Mouse (Mus musculus): ENCODE measurements at regions not wholly inside any gene's neighbourhood (a gene's known extent, or its start where the extent isn't known, plus 50 kb on each side); places are given as distances from the start of the nearest gene placed in this dataset.

- ATAC-seq (replicated peaks) = no peak
- Histone ChIP-seq H3K4me2 (replicated peaks) (no peak overlapping the region), H3K4me3 (no peak overlapping the region), H3K27ac (replicated peaks) (no peak overlapping the region), H3K4me1 (no peaks in the 10 kb centered on the region), H3K9ac (replicated peaks) (no peak overlapping the region), H3K9me3 (no peaks in the 10 kb centered on the region), H3K36me3 (no peaks in the 10 kb centered on the region), H3K27me3 (no peaks in the 10 kb centered on the region)
- 90% methylated on average over 3 of the region's 3 CpGs for WGBS
These were observed 53.4 kb downstream of the Prr30 start for GRCm38 (mm10) chr14:101146746-101147145.

GRCm38 (mm10) chr14:101137426-101137825 lies 62.7 kb downstream of the Prr30 start:
- Histone ChIP-seq H3K27me3 (no peaks in the 10 kb centered on the region), H3K9ac (replicated peaks) (no peak overlapping the region), H3K27ac (replicated peaks) (no peak overlapping the region), H3K4me3 (no peak overlapping the region), H3K36me3 (no peaks in the 10 kb centered on the region), H3K4me2 (replicated peaks) (no peak overlapping the region), H3K4me1 (peaks cover 3% of the 10 kb centered on the region; the same call in 1 of the 2 replicates), H3K9me3 (no peaks in the 10 kb centered on the region)
- ATAC-seq (replicated peaks) = peak; percentile 81
- 35% methylated on average over 6 of the region's 6 CpGs for WGBS
